Mouse (Mus musculus): ENCODE data around the gene Capn9. TPM values are rescaled to one million over a fixed set of nuclear protein-coding genes. Genes with fewer than 3 reads are reported as not detected.

Gene Capn9
- polyA plus RNA-seq, 1 experiment, result 0.07 TPM

DNA sequence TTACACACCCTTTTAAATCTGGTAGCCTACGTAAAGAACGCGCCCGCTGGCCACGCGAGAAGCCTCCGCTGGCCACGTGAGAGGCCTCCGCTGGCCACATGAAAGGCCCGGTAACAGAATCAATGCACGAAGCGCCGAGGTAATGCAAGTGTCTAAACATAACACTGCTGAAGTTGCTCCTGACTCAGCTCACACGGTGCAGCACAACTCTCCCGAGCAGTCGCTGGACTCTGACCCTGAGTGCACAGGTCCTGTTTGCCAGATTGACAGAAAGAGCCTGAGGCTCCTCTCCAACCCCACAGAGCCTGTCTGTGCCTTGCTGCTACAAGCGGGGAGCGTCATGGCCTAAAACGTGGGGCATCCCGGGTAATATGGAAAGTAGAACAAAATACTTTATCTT is 75.9 kb downstream of the Capn9 start:
- Histone ChIP-seq H3K27me3 (ENCODE audit: control insufficient read depth, insufficient read depth, low read length) (no peaks in the 10 kb centered on the region), H3K4me1 (ENCODE audit: control insufficient read depth, insufficient read depth, insufficient read length) (no peaks in the 10 kb centered on the region; the same call in 1 of the 2 replicates), H3K4me3 (ENCODE audit: extremely low read depth, insufficient read depth, insufficient read length) (no peak overlapping the region), H3K27ac (ENCODE audit: insufficient read depth, low read length) (no peak overlapping the region), H3K36me3 (ENCODE audit: control insufficient read depth, insufficient read depth, low read length) (peaks cover 2% of the 10 kb centered on the region; the same call in 1 of the 2 replicates)
- TF ChIP-seq CTCF (IDR thresholded peaks at IDR 0.05; ENCODE audit: extremely low read depth, insufficient read depth, insufficient read length, insufficient replicate concordance), result no peak
- no peak for TF ChIP-seq POLR2A (IDR thresholded peaks at IDR 0.05; ENCODE audit: low read depth, low read length)
- DNase-seq (ENCODE audit: low read depth in 1 of 2, low spot score in 2 of 2), result no peak
- WGBS, result 92% methylated on average over 20 of the region's 20 CpGs

DNA sequence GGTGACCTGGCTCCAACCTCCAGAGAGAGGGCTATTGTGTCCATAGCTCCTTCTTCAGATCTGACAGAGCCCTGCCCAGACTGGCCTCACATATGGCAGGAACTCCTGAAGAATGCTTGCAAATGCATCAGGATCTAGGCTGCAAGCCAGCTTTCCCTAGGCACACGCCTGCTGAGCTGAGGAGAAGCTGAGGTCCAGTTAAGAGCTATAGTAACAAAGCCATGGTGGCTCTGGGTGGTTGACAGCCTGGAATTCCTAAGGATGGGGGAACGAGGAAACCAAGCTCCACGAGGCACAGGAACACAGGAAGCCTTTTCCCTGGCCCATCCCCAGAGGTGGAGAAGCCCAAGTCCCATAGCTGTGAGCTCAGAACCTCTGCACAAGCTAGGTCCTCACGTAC is 76.6 kb downstream of the Capn9 start:
- TF ChIP-seq CTCF (IDR thresholded peaks at IDR 0.05; ENCODE audit: extremely low read depth, insufficient read depth, insufficient read length, insufficient replicate concordance) (no peak), POLR2A (IDR thresholded peaks at IDR 0.05; ENCODE audit: low read depth, low read length) (no peak)
- 80% methylated on average over 4 of the region's 4 CpGs for WGBS
- Histone ChIP-seq H3K4me3 (ENCODE audit: extremely low read depth, insufficient read depth, insufficient read length) (no peak overlapping the region), H3K27me3 (ENCODE audit: control insufficient read depth, insufficient read depth, low read length) (no peaks in the 10 kb centered on the region), H3K27ac (ENCODE audit: insufficient read depth, low read length) (no peak overlapping the region), H3K36me3 (ENCODE audit: control insufficient read depth, insufficient read depth, low read length) (peaks cover 2% of the 10 kb centered on the region; the same call in 1 of the 2 replicates), H3K4me1 (ENCODE audit: control insufficient read depth, insufficient read depth, insufficient read length) (no peaks in the 10 kb centered on the region; the same call in 1 of the 2 replicates)
- no peak for DNase-seq (ENCODE audit: low read depth in 1 of 2, low spot score in 2 of 2)

DNA sequence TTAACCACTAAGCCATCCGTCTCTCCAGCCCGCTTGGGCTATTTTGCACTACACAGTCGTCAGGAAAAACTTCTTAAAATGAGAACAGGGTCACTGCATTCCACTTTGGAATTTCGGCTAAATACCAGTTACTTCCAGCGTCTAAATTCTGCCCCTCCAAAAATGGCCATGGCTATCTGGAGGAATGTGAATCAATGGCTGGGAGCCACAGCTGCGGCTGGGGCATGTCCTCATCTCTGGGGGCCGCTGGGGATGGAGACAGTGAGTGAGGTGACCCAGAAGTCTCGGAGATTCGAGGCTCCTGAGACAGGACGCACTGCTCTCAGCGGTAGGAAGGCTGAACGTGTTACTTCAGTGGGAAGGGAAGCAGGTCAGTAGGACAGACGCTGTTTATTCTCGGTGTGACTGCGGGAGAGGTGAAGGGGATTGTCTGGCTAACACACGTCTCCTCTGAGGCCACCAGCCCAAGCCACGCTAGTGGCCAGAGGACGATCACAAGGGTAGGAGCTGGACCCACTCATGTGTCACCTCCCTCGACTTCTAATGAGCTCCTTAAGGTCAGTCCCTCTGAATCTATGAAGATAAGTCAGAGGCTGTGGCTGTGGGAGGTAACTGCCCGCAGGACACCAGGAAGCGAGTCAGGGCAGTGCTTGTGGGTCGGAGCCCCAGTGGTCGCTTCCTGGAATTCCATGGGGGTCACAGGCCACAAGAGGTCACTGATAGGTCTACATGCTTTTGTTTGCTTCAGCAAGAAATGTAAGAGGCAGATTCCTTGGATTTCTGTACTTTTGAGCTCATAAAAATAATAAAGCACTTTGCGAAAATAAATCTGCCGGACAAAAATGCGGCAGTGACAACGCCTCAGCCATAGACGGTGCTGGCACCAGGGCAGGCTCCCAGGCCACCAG is 77.9 kb downstream of the Capn9 start:
- 92% methylated on average over 28 of the region's 28 CpGs for WGBS
- TF ChIP-seq CTCF (IDR thresholded peaks at IDR 0.05; ENCODE audit: extremely low read depth, insufficient read depth, insufficient read length, insufficient replicate concordance) (no peak), POLR2A (IDR thresholded peaks at IDR 0.05; ENCODE audit: low read depth, low read length) (no peak)
- peaks cover 2% of the 10 kb centered on the region; the same call in 1 of the 2 replicates for H3K36me3 ChIP-seq (ENCODE audit: control insufficient read depth, insufficient read depth, low read length)
- H3K27ac ChIP-seq (ENCODE audit: insufficient read depth, low read length), result 0 out of 2 replicates have a peak overlapping the region, but pooled peaks have one; percentile 36
- H3K27me3 ChIP-seq (ENCODE audit: control insufficient read depth, insufficient read depth, low read length), result no peaks in the 10 kb centered on the region
- no peaks in the 10 kb centered on the region for H3K4me1 ChIP-seq (ENCODE audit: control insufficient read depth, insufficient read depth, insufficient read length)
- H3K4me3 ChIP-seq (ENCODE audit: extremely low read depth, insufficient read depth, insufficient read length), result no peak overlapping the region
- DNase-seq (ENCODE audit: low read depth in 1 of 2, low spot score in 2 of 2), result no peak

DNA sequence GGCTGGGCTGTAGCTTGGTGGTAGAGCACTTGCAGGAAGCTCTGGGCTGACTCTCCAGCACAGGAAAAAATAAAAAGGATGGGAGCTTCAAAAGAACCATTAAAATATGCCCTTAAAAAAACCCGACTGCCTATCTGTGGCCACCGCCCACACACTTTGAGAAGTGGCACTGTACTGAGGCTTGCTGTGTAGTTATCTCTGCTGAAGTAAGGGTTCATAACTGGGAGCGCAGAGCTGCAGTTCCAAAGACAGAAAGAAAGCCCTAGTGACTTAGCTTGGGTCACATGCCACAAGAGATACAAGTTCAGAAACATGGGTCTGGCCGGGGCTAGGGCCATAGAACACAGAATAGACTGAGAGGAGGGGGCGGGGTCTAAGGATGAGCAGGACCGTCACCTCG is 82.0 kb downstream of the Capn9 start:
- Histone ChIP-seq H3K36me3 (ENCODE audit: control insufficient read depth, insufficient read depth, low read length) (no peaks in the 10 kb centered on the region), H3K27me3 (ENCODE audit: control insufficient read depth, insufficient read depth, low read length) (no peaks in the 10 kb centered on the region; the same call in 1 of the 2 replicates), H3K27ac (ENCODE audit: insufficient read depth, low read length) (peak overlapping the region; percentile 33; the same call in 1 of the 2 replicates), H3K4me1 (ENCODE audit: control insufficient read depth, insufficient read depth, insufficient read length) (no peaks in the 10 kb centered on the region; the same call in 1 of the 2 replicates), H3K4me3 (ENCODE audit: extremely low read depth, insufficient read depth, insufficient read length) (no peak overlapping the region)
- DNase-seq (ENCODE audit: low read depth in 1 of 2, low spot score in 2 of 2), result no peak
- TF ChIP-seq CTCF (IDR thresholded peaks at IDR 0.05; ENCODE audit: extremely low read depth, insufficient read depth, insufficient read length, insufficient replicate concordance) (no peak), POLR2A (IDR thresholded peaks at IDR 0.05; ENCODE audit: low read depth, low read length) (no peak)
- 68% methylated on average over 7 of the region's 7 CpGs for WGBS

DNA sequence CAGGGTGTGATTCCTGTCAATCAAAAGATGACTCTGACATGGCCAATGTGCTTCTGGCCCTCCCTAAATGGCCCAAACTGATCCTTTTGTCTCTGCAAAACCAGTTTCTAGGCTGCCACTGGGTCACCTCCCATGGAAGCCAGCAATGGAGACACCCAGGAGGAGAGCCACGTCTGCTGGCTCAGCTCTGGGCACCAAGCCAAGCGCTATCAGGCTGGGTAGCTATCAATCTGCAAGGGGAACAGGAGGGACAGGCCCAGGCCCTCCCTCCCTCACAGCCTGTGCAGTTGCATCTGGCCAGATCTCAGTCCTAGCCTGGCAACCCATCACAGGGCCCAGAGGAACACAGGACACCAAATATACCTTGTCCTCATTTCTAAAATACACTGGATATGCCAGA is 82.5 kb downstream of the Capn9 start:
- Histone ChIP-seq H3K27me3 (ENCODE audit: control insufficient read depth, insufficient read depth, low read length) (no peaks in the 10 kb centered on the region; the same call in 1 of the 2 replicates), H3K4me1 (ENCODE audit: control insufficient read depth, insufficient read depth, insufficient read length) (no peaks in the 10 kb centered on the region; the same call in 1 of the 2 replicates), H3K27ac (ENCODE audit: insufficient read depth, low read length) (peak overlapping the region; percentile 33; the same call in 1 of the 2 replicates), H3K36me3 (ENCODE audit: control insufficient read depth, insufficient read depth, low read length) (no peaks in the 10 kb centered on the region), H3K4me3 (ENCODE audit: extremely low read depth, insufficient read depth, insufficient read length) (no peak overlapping the region)
- TF ChIP-seq POLR2A (IDR thresholded peaks at IDR 0.05; ENCODE audit: low read depth, low read length), result no peak
- no peak for TF ChIP-seq CTCF (IDR thresholded peaks at IDR 0.05; ENCODE audit: extremely low read depth, insufficient read depth, insufficient read length, insufficient replicate concordance)
- WGBS, result 57% methylated on average over 2 of the region's 2 CpGs
- DNase-seq (ENCODE audit: low read depth in 1 of 2, low spot score in 2 of 2), result no peak

DNA sequence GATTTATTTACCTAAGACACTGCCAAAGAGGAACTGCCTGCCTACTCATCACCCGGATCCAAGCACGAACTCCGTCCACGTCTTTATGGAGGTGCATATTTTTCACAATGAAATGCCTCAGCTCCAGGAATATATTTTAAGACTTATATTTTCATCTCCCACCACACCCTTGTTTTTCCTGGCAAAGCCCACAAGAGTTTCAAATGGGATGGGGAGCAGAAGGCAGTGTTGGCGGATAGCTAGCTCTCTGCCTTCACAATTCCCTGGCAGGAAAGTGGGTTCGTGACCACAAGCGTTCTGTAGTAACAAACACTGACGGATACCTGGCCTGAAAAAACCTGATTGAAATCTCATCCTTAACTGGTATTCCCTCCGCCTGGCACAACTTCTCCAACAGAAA is 85.9 kb downstream of the Capn9 start:
- H3K36me3 ChIP-seq (ENCODE audit: control insufficient read depth, insufficient read depth, low read length), result no peaks in the 10 kb centered on the region
- TF ChIP-seq CTCF (IDR thresholded peaks at IDR 0.05; ENCODE audit: extremely low read depth, insufficient read depth, insufficient read length, insufficient replicate concordance), result no peak
- 71% methylated on average over 9 of the region's 9 CpGs for WGBS
- no peaks in the 10 kb centered on the region; the same call in 1 of the 2 replicates for H3K4me1 ChIP-seq (ENCODE audit: control insufficient read depth, insufficient read depth, insufficient read length)
- H3K27ac ChIP-seq (ENCODE audit: insufficient read depth, low read length), result peak overlapping the region; percentile 36; the same call in 1 of the 2 replicates
- DNase-seq (ENCODE audit: low read depth in 1 of 2, low spot score in 2 of 2), result no peak
- H3K4me3 ChIP-seq (ENCODE audit: extremely low read depth, insufficient read depth, insufficient read length), result peak overlapping the region; percentile 31
- no peaks in the 10 kb centered on the region; the same call in 1 of the 2 replicates for H3K27me3 ChIP-seq (ENCODE audit: control insufficient read depth, insufficient read depth, low read length)

All from spleen, adult 2 months (tissue).